Mouse (Mus musculus) layer of hippocampus, postnatal 36 days (tissue): ENCODE results near the gene Dnajc13. TPM values are rescaled to one million over a fixed set of nuclear protein-coding genes. Genes with fewer than 3 reads are reported as not detected.

Source experiments
- DNase-seq, 2 experiments: peaks; one replicate each; pipeline ENCODE4 v3.0.0; 2022
- total RNA-seq, 2 experiments: library from RNA; stranded (reverse); gene quantifications; 2 replicates each; pipeline ENCODE4 v1.2.3; 2021

Gene Dnajc13
- total RNA-seq, 2 experiments from 2014 or later: 61.7 to 70.3 TPM

GRCm38 (mm10) chr9:104108571-104109143 lies 154.1 kb downstream of the Dnajc13 start:
- DNase-seq: no peak

GRCm38 (mm10) chr9:104107482-104107881 lies 155.2 kb downstream of the Dnajc13 start:
- DNase-seq: no peak

- DNase-seq: no peak
These were observed 155.8 kb downstream of the Dnajc13 start for GRCm38 (mm10) chr9:104106930-104107329.

GRCm38 (mm10) chr9:104104986-104105385 lies 157.7 kb downstream of the Dnajc13 start:
- DNase-seq: no peak

GRCm38 (mm10) chr9:104102901-104103300 lies 159.8 kb downstream of the Dnajc13 start:
- no peak for DNase-seq

- no peak for DNase-seq
These were observed 160.4 kb downstream of the Dnajc13 start for GRCm38 (mm10) chr9:104102301-104102700.

GRCm38 (mm10) chr9:104101458-104101857 lies 161.3 kb downstream of the Dnajc13 start:
- no peak for DNase-seq

Other genes with a start within 250 kb of the Dnajc13 start
- not detected for gene Gm28305, start 222.3 kb downstream of the Dnajc13 start, total RNA-seq
- gene Uba5, start 199.8 kb downstream of the Dnajc13 start, total RNA-seq: 10 to 100 TPM; 42.3 to 44.3 TPM
- 10 to 100 TPM; 21.1 to 24.8 TPM for gene Acad11, start 199.6 kb downstream of the Dnajc13 start, total RNA-seq
- gene Ackr4, start 136.0 kb downstream of the Dnajc13 start, total RNA-seq: not detected
- not detected for gene Acpp, start 74.8 kb upstream of the Dnajc13 start, total RNA-seq